Mouse (Mus musculus) kidney, adult 2 months (tissue): ENCODE measurements around the gene Jmjd6. TPM values are rescaled to one million over a fixed set of nuclear protein-coding genes. Genes with fewer than 3 reads are reported as not detected.

Experiments used
- DNase-seq: peaks from one replicate; pipeline ENCODE4 v3.0.0; 2021
- H3K27ac ChIP-seq: fragments of 200-500 bp; 2 replicates; pipeline ENCODE4 v1.5.1; 2012; ENCODE audit warnings: low read depth, low read length, control low read depth, inconsistent platforms; ENCODE audit not compliant: insufficient read depth
- H3K27me3 ChIP-seq: fragments of 200-500 bp; replicated peaks from 2 replicates; pipeline ENCODE4 v1.6.1; 2012; ENCODE audit warnings: mild to moderate bottlenecking, moderate library complexity, low read length, inconsistent platforms; ENCODE audit not compliant: control insufficient read depth, insufficient read depth
- H3K36me3 ChIP-seq: fragments of 200-500 bp; 2 replicates; pipeline ENCODE4 v1.6.1; 2012; ENCODE audit warnings: mild to moderate bottlenecking, moderate library complexity, low read length, inconsistent platforms; ENCODE audit not compliant: control insufficient read depth, insufficient read depth
- H3K4me1 ChIP-seq: fragments of 200-500 bp; 2 replicates; pipeline ENCODE4 v1.6.1; 2011; ENCODE audit warnings: low read length; ENCODE audit not compliant: control insufficient read depth, insufficient read depth
- H3K4me3 ChIP-seq: fragments of 200-500 bp; 2 replicates; pipeline ENCODE4 v1.5.1; 2011; ENCODE audit warnings: mild to moderate bottlenecking, low read depth, low read length, control low read depth; ENCODE audit not compliant: insufficient read depth
- CTCF ChIP-seq: fragments of 200-500 bp; conservative IDR thresholded peaks from 2 replicates; pipeline ENCODE4 v1.5.1; 2011; ENCODE audit warnings: low read depth, mild to moderate bottlenecking, control low read depth, low read length, moderate library complexity, mixed read lengths; ENCODE audit not compliant: insufficient read depth, insufficient read length
- POLR2A ChIP-seq: fragments of 200-500 bp; IDR thresholded peaks from one replicate; pipeline ENCODE4 v1.6.1; 2011; ENCODE audit warnings: low read depth, low read length, control low read depth
- WGBS: fragments of 180-500 bp; shearing (Covaris S2); methylation state at CpG from one replicate; pipeline ENCODE4 v1.1.7; 2018; 5-methylcytosine and 5-hydroxymethylcytosine counted together
- polyA plus RNA-seq: library from polyadenylated mRNA; depleted of rRNA; stranded (reverse); fragments of >200 nt; gene quantifications from 2 replicates; pipeline ENCODE4 v1.2.3, GENCODE M21; 2012

Jmjd6 gene
- polyA plus RNA-seq, 1 experiment, result 19.6 TPM

DNA sequence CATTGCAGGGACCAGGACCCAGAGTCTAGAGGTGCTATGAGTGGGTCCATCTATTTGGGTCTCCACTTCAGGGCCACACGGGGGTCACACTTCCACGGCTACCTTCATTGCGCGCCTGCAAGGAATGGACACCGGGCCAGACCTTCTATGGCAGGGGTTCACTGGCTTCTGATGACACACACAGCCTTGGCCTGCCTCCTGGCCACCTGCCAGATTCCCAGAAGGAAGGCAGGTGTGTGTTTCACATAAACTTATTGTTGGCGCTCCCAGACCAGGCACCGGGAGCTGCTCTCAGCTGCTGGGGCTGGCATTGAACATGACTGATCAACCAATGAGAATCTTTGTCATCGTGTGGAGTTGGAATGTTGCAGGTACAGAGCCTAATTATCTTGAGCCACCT is 35.2 kb upstream of the Jmjd6 start:
- no peak for TF ChIP-seq CTCF
- no peak for TF ChIP-seq POLR2A
- DNase-seq, result no peak
- Histone ChIP-seq H3K4me3 (no peak overlapping the region), H3K27ac (no peak overlapping the region), H3K27me3 (no peaks in the 10 kb centered on the region), H3K36me3 (no peaks in the 10 kb centered on the region; the same call in 1 of the 2 replicates), H3K4me1 (no peaks in the 10 kb centered on the region)
- 75% methylated on average over 8 of the region's 8 CpGs for WGBS

- Histone ChIP-seq H3K27me3 (no peaks in the 10 kb centered on the region), H3K4me1 (no peaks in the 10 kb centered on the region; the same call in 1 of the 2 replicates), H3K36me3 (peaks cover 2% of the 10 kb centered on the region), H3K27ac (no peak overlapping the region), H3K4me3 (no peak overlapping the region)
- WGBS, result 89% methylated on average over 20 of the region's 20 CpGs
- no peak for TF ChIP-seq POLR2A
- no peak for TF ChIP-seq CTCF
- no peak for DNase-seq
Measured at GRCm38 (mm10) chr11:116873987-116874386, 30.7 kb upstream of the Jmjd6 start.

- H3K4me1 ChIP-seq, result no peaks in the 10 kb centered on the region; the same call in 1 of the 2 replicates
- 88% methylated on average over 9 of the region's 9 CpGs for WGBS
- no peak overlapping the region for H3K4me3 ChIP-seq
- no peaks in the 10 kb centered on the region for H3K27me3 ChIP-seq
- no peak overlapping the region for H3K27ac ChIP-seq
- DNase-seq, result no peak
- TF ChIP-seq CTCF, result no peak
- no peak for TF ChIP-seq POLR2A
- peaks cover 2% of the 10 kb centered on the region for H3K36me3 ChIP-seq
Measured at GRCm38 (mm10) chr11:116871538-116871937, 28.3 kb upstream of the Jmjd6 start.

DNA sequence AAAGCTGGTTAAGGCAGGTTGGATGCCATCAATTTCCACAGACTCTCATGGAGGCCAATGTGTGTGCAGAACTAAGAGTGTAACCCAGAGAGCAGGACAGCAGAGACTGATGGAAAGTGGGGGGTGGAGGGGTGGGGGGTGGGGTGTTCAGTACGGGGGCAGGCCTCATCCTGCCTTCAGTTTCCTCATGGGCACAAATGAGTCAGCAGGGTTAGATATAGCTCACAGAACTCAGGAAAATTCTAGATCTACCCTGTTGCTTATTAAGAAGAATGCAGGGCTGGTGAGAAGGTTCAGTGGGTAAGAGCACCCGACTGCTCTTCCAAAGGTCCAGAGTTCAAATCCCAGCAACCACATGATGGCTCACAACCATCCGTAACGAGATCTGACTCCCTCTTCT is 26.4 kb upstream of the Jmjd6 start:
- WGBS, result 57% methylated on average over 4 of the region's 4 CpGs
- no peak for TF ChIP-seq POLR2A
- TF ChIP-seq CTCF, result no peak
- peak overlapping the region; percentile 60 for H3K27ac ChIP-seq
- H3K36me3 ChIP-seq, result peaks cover 2% of the 10 kb centered on the region
- DNase-seq, result no peak
- no peak overlapping the region for H3K4me3 ChIP-seq
- peaks cover 4% of the 10 kb centered on the region; the same call in 1 of the 2 replicates for H3K4me1 ChIP-seq
- no peaks in the 10 kb centered on the region for H3K27me3 ChIP-seq

- DNase-seq, result no peak
- no peaks in the 10 kb centered on the region for H3K27me3 ChIP-seq
- WGBS, result 90% methylated on average over 8 of the region's 8 CpGs
- peaks cover 2% of the 10 kb centered on the region for H3K36me3 ChIP-seq
- no peak for TF ChIP-seq POLR2A
- no peak overlapping the region for H3K4me3 ChIP-seq
- H3K27ac ChIP-seq, result peak overlapping the region; percentile 60
- H3K4me1 ChIP-seq, result peaks cover 4% of the 10 kb centered on the region; the same call in 1 of the 2 replicates
Measured at GRCm38 (mm10) chr11:116869223-116869622, 26.0 kb upstream of the Jmjd6 start.

DNA sequence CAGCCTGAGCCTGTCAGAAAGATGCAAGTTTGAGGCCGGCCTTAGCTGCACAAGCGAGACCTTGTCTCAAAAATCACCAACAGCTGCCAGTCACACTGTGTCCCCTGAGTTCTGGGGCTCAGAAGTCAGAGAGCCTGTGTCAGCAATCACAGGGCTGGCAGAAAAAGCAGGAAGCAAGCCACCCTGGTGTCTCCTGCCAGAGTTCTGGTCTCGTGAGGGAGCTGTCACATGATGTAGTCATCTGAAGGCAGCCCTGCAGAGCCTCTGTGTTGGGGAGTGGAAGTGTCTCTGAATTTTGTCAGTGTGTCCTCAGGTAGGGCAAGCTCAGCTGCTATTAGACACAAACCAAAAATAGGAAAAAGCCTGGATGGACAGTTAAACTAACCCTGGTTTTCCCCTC is 24.9 kb upstream of the Jmjd6 start:
- TF ChIP-seq POLR2A, result no peak
- TF ChIP-seq CTCF, result no peak
- WGBS, result 36% methylated on average over 3 of the region's 3 CpGs

GRCm38 (mm10) chr11:116865945-116866585 is 22.8 kb upstream of the Jmjd6 start:
- TF ChIP-seq POLR2A (no peak), CTCF (no peak)
- Histone ChIP-seq H3K27ac (no peak overlapping the region), H3K4me3 (no peak overlapping the region), H3K27me3 (no peaks in the 10 kb centered on the region), H3K4me1 (peaks cover 4% of the 10 kb centered on the region; the same call in 1 of the 2 replicates), H3K36me3 (peaks cover 3% of the 10 kb centered on the region)
- peak; percentile 78 for DNase-seq
- WGBS, result 51% methylated on average over 12 of the region's 12 CpGs

More for the DNA sequence above, 24.9 kb upstream of the Jmjd6 start:
- DNase-seq, result peak; percentile 83
- no peak overlapping the region for H3K4me3 ChIP-seq
- peaks cover 4% of the 10 kb centered on the region; the same call in 1 of the 2 replicates for H3K4me1 ChIP-seq
- no peaks in the 10 kb centered on the region for H3K27me3 ChIP-seq
- H3K36me3 ChIP-seq, result peaks cover 2% of the 10 kb centered on the region
- peak overlapping the region; percentile 54; the same call in 1 of the 2 replicates for H3K27ac ChIP-seq
